Mouse (Mus musculus) testis, adult 2 months (tissue): ENCODE results near the gene Vdr.

ENCODE experiments used
- CTCF ChIP-seq: fragments of 200-500 bp; IDR thresholded peaks from 2 replicates; pipeline ENCODE4 v1.5.1; 2012; ENCODE audit warnings: low read depth, mild to moderate bottlenecking, inconsistent platforms, low read length, moderate library complexity; ENCODE audit not compliant: control insufficient read depth, insufficient read depth, insufficient replicate concordance
- POLR2A ChIP-seq: fragments of 200-500 bp; IDR thresholded peaks from 2 replicates; pipeline ENCODE4 v1.6.1; 2012; ENCODE audit warnings: low read depth, mild to moderate bottlenecking, inconsistent platforms, low read length, moderate library complexity; ENCODE audit not compliant: control insufficient read depth

GRCm38 (mm10) chr15:97854059-97854458, 56.4 kb downstream of the Vdr start:
- TF ChIP-seq POLR2A (no peak), CTCF (no peak)
